Comparison of ENCODE assay signal across 13 mouse cellular contexts in the genomic region with DNA sequence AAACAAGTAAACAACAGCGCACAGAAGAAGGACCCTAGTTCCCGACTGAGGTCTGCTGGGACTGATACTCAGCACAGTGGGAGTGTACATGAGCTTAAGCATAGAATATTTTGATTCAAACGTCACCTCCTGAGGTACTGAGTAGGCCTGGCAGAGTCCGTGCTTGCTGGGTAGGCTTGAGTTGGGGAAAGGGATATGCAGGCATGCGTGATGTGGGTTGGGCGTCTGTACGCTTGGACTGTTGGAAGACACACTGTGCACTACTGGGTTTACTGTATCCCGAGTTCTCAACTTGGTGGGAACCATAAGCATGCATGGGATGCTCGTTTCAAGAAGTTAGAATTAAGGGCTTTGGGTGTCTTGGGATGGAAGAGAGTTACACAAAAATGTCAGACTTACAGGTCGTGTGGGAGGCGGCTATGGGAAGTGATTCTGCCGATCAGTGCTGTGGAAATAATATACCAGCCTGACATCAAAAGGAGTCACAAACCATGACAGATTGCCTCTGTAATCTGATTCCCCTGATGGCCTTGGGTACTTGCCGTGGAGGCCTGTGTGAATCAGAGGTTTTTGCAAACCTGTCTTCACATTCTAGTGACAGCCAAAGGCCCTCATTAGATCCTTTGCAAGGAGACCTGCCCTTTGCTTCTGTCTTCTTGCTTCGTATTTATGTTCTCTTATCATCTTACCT.
DNase-seq lines count a peak whose midpoint lies in the region; ATAC-seq lines count a peak whose summit lies in the region.
"Had no signal": no experiment of that assay in that cellular context is flagged by ENCODE, and none has a peak within 500 bp of the region (broad histone marks: within the 10 kb centered on the region; RNA-seq: fewer than 3 reads in every experiment).

No protein-coding gene starts in this region.

- ATAC-seq in inflammation-experienced regulatory T-cells, adult 6 months: peak; percentile 46
- ATAC-seq in megakaryocyte, adult 5-6 weeks (ENCODE audit: poor library complexity, severe bottlenecking): no peak
- ATAC-seq: forebrain, embryonic 14.5 days; Patski had no signal

- DNase-seq in adrenal gland, adult 8-10 months: peak; percentile 60
- no peak for DNase-seq in adrenal gland, postnatal 25 days
- DNase-seq in 416B (ENCODE audit: low read depth): peak; percentile 71
- DNase-seq in embryo, embryonic 11.5 days (ENCODE audit: low read depth, low spot score): peak; percentile 24
- DNase-seq in lung, postnatal 4 days: no peak
- no peak for DNase-seq in left cerebral cortex, postnatal 36 days (ENCODE audit: low spot score in 2 of 2)
- DNase-seq: heart, adult 18-20 months; heart, postnatal 36 days; right cerebral cortex, postnatal 14 days had no signal

- intact Hi-C loops in left cerebral cortex, postnatal 36 days (cut with DNase I): no loop called here

Comparison
In these comparisons a context has a peak if more than half of its experiments do, and no peak if none do; other contexts are left out.
1. DNase-seq: peak in adrenal gland, adult 8-10 months (single experiment), 416B (single experiment) and embryo, embryonic 11.5 days (single experiment); none in adrenal gland, postnatal 25 days (single experiment), lung, postnatal 4 days (0 of 2) and left cerebral cortex, postnatal 36 days (0 of 2).